ENCODE assay signal across 23 mouse cellular contexts in genomic region chr4:124838035-124838700, GRCm38 (mm10). TPM values are rescaled to one million over a fixed set of nuclear protein-coding genes. Genes with fewer than 3 reads are reported as not detected.
DNase-seq lines count a peak whose midpoint lies in the region; ATAC-seq and TF ChIP-seq lines count a peak whose summit lies in the region.
"Had no signal": no experiment of that assay in that cellular context is flagged by ENCODE, and none has a peak within 500 bp of the region (broad histone marks: within the 10 kb centered on the region; RNA-seq: fewer than 3 reads in every experiment).

No protein-coding gene starts in this region.

- no peak for TF ChIP-seq POLR2A in cerebellum, adult 2 months (IDR thresholded peaks at IDR 0.05; ENCODE audit: borderline replicate concordance, insufficient read depth, low read length)
- no peak for TF ChIP-seq POLR2A in brain, embryonic 14.5 days (IDR thresholded peaks at IDR 0.05; ENCODE audit: borderline replicate concordance, extremely low read depth, insufficient read depth, insufficient read length, poor library complexity, severe bottlenecking)

- H3K4me2 ChIP-seq in forebrain, postnatal 0 days (ENCODE audit: low read depth) = no peak overlapping the region
- H3K4me2 ChIP-seq in forebrain, embryonic 11.5 days (ENCODE audit: low read depth, low read length, severe bottlenecking) = no peak overlapping the region
- H3K4me2 ChIP-seq: heart, embryonic 11.5 days; heart, embryonic 15.5 days; hindbrain, embryonic 13.5 days had no signal

- WGBS in cerebellum, adult 2 months = 20% methylated on average over 14 of the region's 14 CpGs
- WGBS in forebrain, postnatal 0 days = 62% methylated on average over 14 of the region's 14 CpGs
- 92% methylated on average over 14 of the region's 14 CpGs for WGBS in forebrain, embryonic 11.5 days

- no peak overlapping the region for H3K4me3 ChIP-seq in cerebellum, adult 2 months (replicated peaks; ENCODE audit: insufficient read depth, low read depth, low read length)
- no peak overlapping the region for H3K4me3 ChIP-seq in forebrain, postnatal 0 days (ENCODE audit: low read depth, low read length)
- no peak overlapping the region for H3K4me3 ChIP-seq in forebrain, embryonic 11.5 days (ENCODE audit: low read depth, low read length)
- H3K4me3 ChIP-seq: embryonic facial prominence, embryonic 10.5 days; heart, adult 2 months; heart, embryonic 15.5 days; hindbrain, embryonic 13.5 days had no signal

- H3K27ac ChIP-seq in cerebellum, adult 2 months (ENCODE audit: insufficient read depth, low read length) = no peak overlapping the region
- no peak overlapping the region for H3K27ac ChIP-seq in forebrain, postnatal 0 days (ENCODE audit: low read depth, low read length)
- no peak overlapping the region for H3K27ac ChIP-seq in forebrain, embryonic 11.5 days (ENCODE audit: low read depth, low read length)
- H3K27ac ChIP-seq: embryonic facial prominence, embryonic 10.5 days; heart, adult 2 months; heart, embryonic 15.5 days; hindbrain, embryonic 13.5 days had no signal

- no peaks in the 10 kb centered on the region for H3K27me3 ChIP-seq in cerebellum, adult 2 months (ENCODE audit: control insufficient read depth, insufficient read depth, low read length)
- no peaks in the 10 kb centered on the region for H3K27me3 ChIP-seq in forebrain, postnatal 0 days (ENCODE audit: insufficient read depth, low read length)
- H3K27me3 ChIP-seq in forebrain, embryonic 11.5 days (ENCODE audit: control insufficient read depth, insufficient read depth, low read length) = no peaks in the 10 kb centered on the region
- H3K27me3 ChIP-seq: heart, embryonic 15.5 days; hindbrain, embryonic 13.5 days had no signal

- no peaks in the 10 kb centered on the region for H3K9me3 ChIP-seq in forebrain, postnatal 0 days (ENCODE audit: low read length)
- no peaks in the 10 kb centered on the region for H3K9me3 ChIP-seq in forebrain, embryonic 11.5 days (ENCODE audit: control insufficient read depth, low read length)
- H3K9me3 ChIP-seq: heart, embryonic 15.5 days; hindbrain, embryonic 13.5 days had no signal

- peak; percentile 29 for DNase-seq in cerebellum, adult 11-12 months
- no peak for DNase-seq in cerebellum, adult 2 months
- DNase-seq in cerebellum, postnatal 14 days = peak; percentile 80 to 82
- no peak for DNase-seq in cerebellum, adult 11 months
- peak; percentile 29 for DNase-seq in forebrain, postnatal 0 days
- no peak for DNase-seq in forebrain, embryonic 11.5 days (ENCODE audit: low spot score)
- peak; percentile 33 for DNase-seq in brain, embryonic 14.5 days (ENCODE audit: low read depth)
- DNase-seq: adrenal gland, adult 8-10 months; adrenal gland, postnatal 36 days; B cell, adult 2 months; gastrocnemius, postnatal 14 days; heart, adult 2 months; heart, postnatal 14 days; kidney, adult 2 months had no signal

- no peak for TF ChIP-seq CTCF in cerebellum, adult 2 months (IDR thresholded peaks at IDR 0.05; ENCODE audit: borderline replicate concordance, insufficient read depth, low read depth, low read length)
- no peak for TF ChIP-seq CTCF in forebrain, postnatal 0 days (IDR thresholded peaks at IDR 0.05; ENCODE audit: low read depth)
- no peak for TF ChIP-seq CTCF in brain, embryonic 14.5 days (IDR thresholded peaks at IDR 0.05; ENCODE audit: borderline replicate concordance, extremely low read depth, insufficient read depth, insufficient read length)

- H3K9ac ChIP-seq in forebrain, postnatal 0 days = no peak overlapping the region
- no peak overlapping the region for H3K9ac ChIP-seq in forebrain, embryonic 11.5 days (ENCODE audit: low read length)
- H3K9ac ChIP-seq: heart, embryonic 15.5 days; hindbrain, embryonic 13.5 days had no signal

- H3K36me3 ChIP-seq in forebrain, postnatal 0 days (ENCODE audit: insufficient read depth) = peaks cover 42% of the 10 kb centered on the region
- peaks cover 10% of the 10 kb centered on the region; the same call in 1 of the 2 replicates for H3K36me3 ChIP-seq in forebrain, embryonic 11.5 days (ENCODE audit: control insufficient read depth, insufficient read depth, low read length)

- H3K4me1 ChIP-seq in cerebellum, adult 2 months (ENCODE audit: control insufficient read depth, insufficient read depth, low read length) = no peaks in the 10 kb centered on the region
- H3K4me1 ChIP-seq in forebrain, postnatal 0 days (ENCODE audit: insufficient read depth) = no peaks in the 10 kb centered on the region
- H3K4me1 ChIP-seq in forebrain, embryonic 11.5 days (replicated peaks; ENCODE audit: control insufficient read depth, insufficient read depth, low read length) = no peaks in the 10 kb centered on the region
- H3K4me1 ChIP-seq: embryonic facial prominence, embryonic 10.5 days; heart, embryonic 15.5 days; hindbrain, embryonic 13.5 days had no signal

- peak; percentile 77 for ATAC-seq in forebrain, postnatal 0 days
- no peak for ATAC-seq in forebrain, embryonic 11.5 days (replicated peaks; ENCODE audit: low FRiP score)
- ATAC-seq: CD4-positive, CD25-positive, alpha-beta regulatory T cell, adult 4 months; intestine, embryonic 16.5 days had no signal

RNA-seq across cellular contexts. Expression of gene Yrdc, which starts 12.3 kb away (rescaled TPM):
- 42.1 and 52.5 TPM in 2 replicates for polyA plus RNA-seq in cerebellum, adult 2 months (2012; rRNA removed)
- 81.7 and 82.2 TPM in 2 replicates for total RNA-seq in forebrain, postnatal 0 days (2014; rRNA removed)
- polyA plus RNA-seq in forebrain, postnatal 0 days (2015; fragmentation: Nextera tagmentation; extraction: Ambion mirVana) = 67.3 and 70.5 TPM in 2 replicates
- polyA plus RNA-seq in forebrain, embryonic 11.5 days (2014; fragmentation: Nextera tagmentation; extraction: Ambion mirVana) = 45.0 and 50.9 TPM in 2 replicates
- polyA plus RNA-seq in brain, embryonic 14.5 days (2012; rRNA removed) = 56.4 and 79.6 TPM in 2 replicates

RNA-seq across cellular contexts. Expression of gene 1110065P20Rik, which starts 12.8 kb away (rescaled TPM):
- 85.5 and 85.8 TPM in 2 replicates for polyA plus RNA-seq in cerebellum, adult 2 months (2012; rRNA removed)
- 144 and 167 TPM in 2 replicates for total RNA-seq in forebrain, postnatal 0 days (2014; rRNA removed)
- 141 and 162 TPM in 2 replicates for polyA plus RNA-seq in forebrain, postnatal 0 days (2015; fragmentation: Nextera tagmentation; extraction: Ambion mirVana)
- polyA plus RNA-seq in forebrain, embryonic 11.5 days (2014; fragmentation: Nextera tagmentation; extraction: Ambion mirVana) = 49.5 and 51.7 TPM in 2 replicates
- polyA plus RNA-seq in brain, embryonic 14.5 days (2012; rRNA removed) = 71.3 and 98.0 TPM in 2 replicates

RNA-seq across cellular contexts. Expression of gene Maneal, which starts 23.8 kb away (rescaled TPM):
- polyA plus RNA-seq in cerebellum, adult 2 months (2012; rRNA removed) = 71.9 and 72.6 TPM in 2 replicates
- total RNA-seq in forebrain, postnatal 0 days (2014; rRNA removed) = 35.7 and 41.7 TPM in 2 replicates
- polyA plus RNA-seq in forebrain, postnatal 0 days (2015; fragmentation: Nextera tagmentation; extraction: Ambion mirVana) = 8.4 and 9.4 TPM in 2 replicates
- 7.3 and 10.3 TPM in 2 replicates for polyA plus RNA-seq in forebrain, embryonic 11.5 days (2014; fragmentation: Nextera tagmentation; extraction: Ambion mirVana)
- polyA plus RNA-seq in brain, embryonic 14.5 days (2012; rRNA removed) = 48.8 and 50.3 TPM in 2 replicates
- total RNA-seq: hematopoietic stem cell, adult 5-6 weeks had no signal
- polyA plus RNA-seq: G1E; heart, embryonic 15.5 days had no signal

RNA-seq across cellular contexts. Expression of gene Mtf1, which starts 36.3 kb away (rescaled TPM):
- 14.9 and 17.0 TPM in 2 replicates for polyA plus RNA-seq in cerebellum, adult 2 months (2012; rRNA removed)
- total RNA-seq in forebrain, postnatal 0 days (2014; rRNA removed) = 12.1 and 15.6 TPM in 2 replicates
- polyA plus RNA-seq in forebrain, postnatal 0 days (2015; fragmentation: Nextera tagmentation; extraction: Ambion mirVana) = 24.4 and 30.7 TPM in 2 replicates
- 14.7 and 15.4 TPM in 2 replicates for polyA plus RNA-seq in forebrain, embryonic 11.5 days (2014; fragmentation: Nextera tagmentation; extraction: Ambion mirVana)
- 9.3 and 11.5 TPM in 2 replicates for polyA plus RNA-seq in brain, embryonic 14.5 days (2012; rRNA removed)

RNA-seq across cellular contexts. Expression of gene Epha10, which starts 42.5 kb away (rescaled TPM):
- 22.3 and 29.4 TPM in 2 replicates for polyA plus RNA-seq in cerebellum, adult 2 months (2012; rRNA removed)
- 9.6 and 10.2 TPM in 2 replicates for total RNA-seq in forebrain, postnatal 0 days (2014; rRNA removed)
- 2.0 and 4.0 TPM in 2 replicates for polyA plus RNA-seq in forebrain, postnatal 0 days (2015; fragmentation: Nextera tagmentation; extraction: Ambion mirVana)
- 1.5 and 1.6 TPM in 2 replicates for polyA plus RNA-seq in forebrain, embryonic 11.5 days (2014; fragmentation: Nextera tagmentation; extraction: Ambion mirVana)
- polyA plus RNA-seq in brain, embryonic 14.5 days (2012; rRNA removed) = 18.0 and 25.0 TPM in 2 replicates
- total RNA-seq: gastrocnemius, adult 18-20 months; gastrocnemius, postnatal 14 days; heart, adult 2 months; heart, postnatal 14 days; hematopoietic stem cell, adult 5-6 weeks had no signal
- polyA plus RNA-seq: CD4-positive, CD25-positive, alpha-beta regulatory T cell, adult 4 months; G1E; heart, embryonic 11.5 days; heart, embryonic 15.5 days; kidney, adult 2 months had no signal

Comparison
In these comparisons a context has a peak if more than half of its experiments do, and no peak if none do; other contexts are left out.
1. DNase-seq: peak in cerebellum, adult 11-12 months (single experiment), cerebellum, postnatal 14 days (2 of 2), forebrain, postnatal 0 days (single experiment) and brain, embryonic 14.5 days (single experiment); none in cerebellum, adult 2 months (0 of 2), cerebellum, adult 11 months (single experiment) and forebrain, embryonic 11.5 days (single experiment).